Mouse (Mus musculus): ENCODE results near the gene Tfrc.

- TF ChIP-seq POLR2AphosphoS2 (IDR thresholded peaks at IDR 0.05; ENCODE audit: low read depth, low read length) (no peak), CTCF (conservative IDR thresholded peaks at IDR 0.05 in 1 of 2, IDR thresholded peaks at IDR 0.05 in 1 of 2; ENCODE audit: low read depth in 2 of 2, low read length in 2 of 2) (peak; percentile 68 to 98), ELF1 (IDR thresholded peaks at IDR 0.05; ENCODE audit: low read depth, low read length) (no peak), RAD21 (IDR thresholded peaks at IDR 0.05; ENCODE audit: low read depth, low read length) (peak; percentile 91), POLR2A (IDR thresholded peaks at IDR 0.05; ENCODE audit: low read depth, low read length) (no peak), USF1 (IDR thresholded peaks at IDR 0.05; ENCODE audit: low read depth, low read length) (no peak), JUND (conservative IDR thresholded peaks at IDR 0.05; ENCODE audit: low read depth, low read length) (no peak), E2F4 (IDR thresholded peaks at IDR 0.05; ENCODE audit: insufficient replicate concordance, low read depth, low read length) (no peak), MYC (IDR thresholded peaks at IDR 0.05; ENCODE audit: low read depth, low read length) (0 out of 2 replicates have a peak, but pooled peaks have one; percentile 59)
Measured at GRCm38 (mm10) chr16:32638476-32638875, 29.8 kb downstream of the Tfrc start.
